Mouse (Mus musculus) retina, postnatal 7 days (tissue): ENCODE data around the gene Wnt10b.
"Not testable (repeated sequence)": the region's sequence is repeated elsewhere in the genome, so short reads cannot be mapped to it uniquely, and the experiment has no call there.

Experiments used
- DNase-seq: peaks from one replicate; pipeline ENCODE4 v3.0.0-alpha.2; 2012; ENCODE audit warnings: low read depth, low spot score

The Wnt10b gene

DNA sequence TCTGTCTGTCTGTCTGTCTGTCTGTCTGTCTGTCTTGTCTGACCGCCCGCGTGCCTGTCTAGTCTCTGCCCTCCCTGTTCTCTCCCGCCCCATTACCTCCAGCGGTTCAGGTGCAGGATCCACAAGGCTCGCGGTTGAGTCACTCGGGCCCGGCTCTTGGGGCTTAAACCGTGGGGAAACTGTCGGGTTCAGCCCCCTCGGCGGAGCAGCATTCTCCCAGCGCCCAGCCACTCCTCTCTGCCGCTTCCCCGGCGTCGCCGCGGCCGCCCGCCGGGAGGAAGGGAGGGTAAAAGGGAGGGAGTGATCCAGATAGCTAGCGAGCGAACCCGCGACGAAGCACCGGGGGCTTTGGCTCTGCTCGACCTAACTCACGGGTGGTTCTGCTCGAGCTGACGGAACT is at the start of gene Wnt10b:
Gene Wnt10b, minus strand, starts transcription at position 389 of the 400 bp plus-strand sequence.
- no peak for DNase-seq

DNA sequence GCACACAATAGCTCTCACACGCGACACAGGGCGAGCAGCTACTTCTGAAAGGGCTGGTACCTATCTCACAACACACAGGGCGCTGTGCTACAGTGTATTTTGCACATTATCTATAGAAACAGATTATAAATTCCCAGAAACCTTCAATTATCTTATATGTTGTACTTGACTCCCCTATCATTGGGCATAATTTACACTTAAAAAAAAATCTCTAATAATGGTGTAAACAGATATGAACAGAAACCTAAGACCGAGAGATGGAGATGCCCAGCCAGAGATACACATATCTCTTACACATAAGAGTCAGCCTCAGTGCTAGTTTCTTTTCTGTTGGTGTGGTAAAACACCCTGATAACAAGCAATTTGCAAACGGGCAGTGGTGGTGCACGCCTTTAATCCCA is 49.7 kb upstream of the Wnt10b start:
- no peak for DNase-seq

DNA sequence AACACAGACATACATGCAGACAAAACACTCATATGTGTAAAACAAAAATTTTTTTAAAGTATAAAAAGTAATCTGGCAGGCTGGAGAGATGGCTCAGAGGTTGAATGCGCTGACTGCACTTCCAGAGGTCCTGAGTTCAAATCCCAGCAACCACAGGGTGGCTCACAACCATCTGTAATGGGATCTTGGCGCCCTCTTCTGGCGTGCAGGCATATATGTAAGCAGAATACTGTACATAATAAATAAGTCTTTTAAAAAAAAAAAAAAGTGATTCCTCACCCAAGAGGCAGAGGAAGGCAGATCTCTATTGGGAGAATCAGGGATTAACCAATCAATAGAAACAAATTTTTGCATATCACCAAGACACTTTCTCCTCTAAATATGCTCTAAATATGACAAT is 45.5 kb upstream of the Wnt10b start:
- DNase-seq = no peak

DNA sequence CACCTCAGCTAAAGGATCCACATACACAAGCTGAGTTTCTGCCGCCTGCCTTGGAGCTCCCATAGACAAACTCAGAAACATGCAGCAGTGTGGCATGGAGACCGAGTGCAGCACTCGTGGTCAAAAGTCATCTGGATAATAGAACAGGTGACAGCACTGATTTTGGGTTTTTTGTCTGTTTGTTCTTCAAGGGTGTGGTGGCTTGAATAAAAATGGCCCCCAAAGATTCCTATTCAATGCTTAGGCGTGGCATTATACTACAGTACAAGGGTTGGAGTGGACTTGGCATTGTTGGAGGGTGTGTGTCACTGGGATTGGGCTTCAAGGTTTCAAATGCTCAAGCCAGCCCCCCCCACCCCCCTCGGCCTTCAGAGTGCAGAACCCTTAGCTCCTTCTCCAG is 44.2 kb upstream of the Wnt10b start:
- DNase-seq = no peak

DNA sequence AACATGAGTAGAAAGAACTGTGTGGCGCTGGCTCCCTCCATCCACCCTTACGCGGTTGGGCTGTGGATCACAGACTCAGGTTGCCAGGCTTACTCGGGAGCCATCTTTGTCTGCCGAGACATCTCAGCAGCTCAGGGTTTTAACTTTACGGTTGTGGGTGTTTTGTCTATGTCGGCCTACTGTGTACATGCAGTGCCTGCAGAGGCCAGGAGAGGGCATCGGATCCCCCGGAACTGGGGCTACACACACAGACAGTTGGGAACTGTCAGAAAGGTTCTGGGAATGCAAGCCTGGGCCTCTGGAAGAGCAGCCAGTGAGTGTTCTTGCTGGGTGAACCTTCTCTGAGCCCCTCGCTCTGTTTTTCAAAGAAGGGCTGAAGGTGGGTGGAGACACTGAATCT is 43.5 kb upstream of the Wnt10b start:
- DNase-seq = no peak

DNA sequence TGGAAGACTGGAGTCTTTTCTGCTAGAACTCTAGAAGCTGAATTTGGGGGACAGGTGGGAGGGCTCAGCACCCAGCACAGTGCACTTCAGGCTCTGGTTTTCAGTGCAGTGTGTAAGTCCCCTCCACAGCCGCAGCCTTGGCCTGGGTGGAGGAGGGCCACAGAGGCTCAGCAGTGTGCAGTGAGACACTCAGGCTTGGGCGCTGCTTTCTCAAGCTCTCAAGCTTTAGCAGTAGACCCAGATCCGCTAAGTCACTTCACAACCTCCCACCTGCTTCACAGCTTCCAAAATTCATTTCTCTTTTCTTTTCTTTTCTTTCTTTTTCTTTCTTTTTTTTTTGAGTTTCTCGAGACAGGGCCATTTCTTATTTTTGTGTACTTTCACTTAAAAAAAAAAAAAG is 43.0 kb upstream of the Wnt10b start:
- no peak for DNase-seq

DNA sequence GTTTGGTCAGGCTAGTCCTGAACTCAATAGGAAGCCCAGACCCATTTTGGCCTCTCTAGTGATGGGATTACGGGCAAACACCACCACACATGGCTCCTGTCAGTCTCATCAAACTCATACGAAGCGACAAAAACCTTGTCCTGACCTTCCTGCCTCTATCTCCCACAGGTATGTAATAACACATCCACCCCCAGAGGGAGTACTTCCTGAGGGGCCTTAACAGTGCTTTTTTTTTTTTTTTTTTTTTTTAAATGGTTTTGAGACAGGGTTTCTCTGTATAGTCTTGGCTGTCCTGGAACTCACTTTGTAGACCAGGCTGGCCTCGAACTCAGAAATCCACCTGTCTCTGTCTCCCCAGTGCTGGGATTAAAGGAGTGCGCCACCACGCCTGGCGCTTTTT is 40.2 kb upstream of the Wnt10b start:
- no peak for DNase-seq

DNA sequence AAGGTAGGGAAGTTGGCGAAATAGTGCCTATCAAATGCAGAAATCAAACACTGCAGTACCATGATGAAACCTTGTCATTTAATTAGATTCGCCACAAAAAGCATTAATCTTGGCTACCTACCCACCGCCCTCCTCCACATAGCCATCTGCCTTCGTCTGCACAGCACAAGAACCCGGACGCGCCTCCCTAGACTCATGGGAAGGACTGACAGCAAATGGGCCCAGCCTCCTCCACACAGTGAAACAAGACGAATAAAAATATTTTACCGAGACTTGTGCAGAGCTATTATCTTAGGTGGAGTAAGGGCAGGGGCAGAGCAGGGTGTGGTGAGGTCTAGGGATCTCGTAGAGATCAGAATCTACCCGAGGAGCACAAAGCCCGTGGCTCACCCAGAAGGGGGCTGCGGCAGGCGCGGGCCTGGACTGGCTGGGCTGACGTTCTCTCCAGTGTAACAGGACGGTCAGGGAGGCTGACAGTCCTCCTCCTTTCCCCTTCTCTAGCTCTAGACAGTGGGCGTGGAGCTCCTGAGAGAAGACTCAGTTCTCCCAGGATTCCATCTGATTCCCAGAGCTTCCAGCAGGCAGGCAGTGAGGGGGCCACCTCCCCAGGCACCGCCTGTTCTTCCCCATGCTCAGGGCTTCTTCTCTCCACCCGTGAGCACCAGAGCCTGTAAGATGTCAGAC is 34.9 kb upstream of the Wnt10b start:
- DNase-seq = no peak

DNA sequence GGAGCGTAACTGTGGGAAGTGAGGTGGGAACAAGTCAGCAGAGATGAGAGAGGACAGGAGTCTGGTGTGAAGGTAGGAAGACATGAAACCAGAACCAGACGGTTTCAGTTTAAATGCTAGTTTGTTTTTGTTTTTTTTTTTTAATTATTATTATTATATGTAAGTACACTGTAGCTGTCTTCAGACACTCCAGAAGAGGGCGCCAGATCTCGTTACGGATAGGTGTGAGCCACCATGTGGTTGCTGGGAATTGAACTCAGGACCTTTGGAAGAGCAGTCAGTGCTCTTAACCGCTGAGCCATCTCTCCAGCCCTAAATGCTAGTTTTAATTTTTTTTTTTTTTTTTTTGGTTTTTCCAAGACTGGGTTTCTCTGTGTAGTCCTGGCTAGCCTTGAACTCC is 32.3 kb upstream of the Wnt10b start:
- not testable (repeated sequence) for DNase-seq

DNA sequence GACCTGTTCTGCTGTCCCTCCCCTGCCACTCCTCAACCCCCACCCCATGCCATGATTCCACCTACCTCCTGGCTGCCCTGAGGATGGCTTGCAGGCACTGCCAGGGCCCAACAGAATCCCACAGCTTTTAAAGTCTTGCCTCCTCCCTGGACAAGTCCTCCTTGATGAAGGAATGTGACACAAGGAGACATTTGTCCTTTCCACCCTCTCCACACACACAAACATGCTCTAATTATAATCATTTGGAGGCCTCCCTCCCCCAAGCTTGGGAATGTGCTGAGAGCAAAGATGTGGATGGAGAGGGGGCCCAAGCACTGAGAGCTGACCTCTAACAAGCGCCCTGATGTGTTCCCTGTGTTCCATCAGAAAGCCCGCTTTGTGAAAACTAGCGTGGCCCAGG is 31.4 kb upstream of the Wnt10b start, which contains the start of gene Ddn:
Gene Ddn, minus strand, starts transcription at position 101 of the 400 bp plus-strand sequence.
- no peak for DNase-seq

DNA sequence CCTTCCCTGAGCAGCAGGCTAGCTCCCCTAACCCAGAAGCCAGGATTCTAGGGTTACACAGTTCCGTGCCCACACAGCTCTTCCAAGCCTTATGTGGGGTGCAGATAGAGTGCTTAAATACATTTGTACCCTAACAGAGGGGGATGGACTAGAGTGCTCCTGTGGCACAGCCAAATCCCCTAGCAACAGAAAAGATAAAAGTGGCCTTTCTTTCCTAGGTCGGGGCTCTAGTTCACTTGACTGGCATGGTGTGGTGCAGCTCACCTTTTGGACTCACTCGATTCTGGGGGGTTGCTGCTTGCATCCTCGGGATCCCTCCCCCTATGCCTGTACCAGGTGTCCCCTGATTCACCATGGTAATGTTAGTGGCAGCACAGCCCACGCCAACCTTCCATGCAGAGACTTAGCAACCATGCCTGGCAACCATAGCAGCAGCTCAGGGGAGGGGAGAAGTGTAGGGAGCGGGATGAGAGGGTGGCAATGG is 30.7 kb upstream of the Wnt10b start:
- DNase-seq = no peak

DNA sequence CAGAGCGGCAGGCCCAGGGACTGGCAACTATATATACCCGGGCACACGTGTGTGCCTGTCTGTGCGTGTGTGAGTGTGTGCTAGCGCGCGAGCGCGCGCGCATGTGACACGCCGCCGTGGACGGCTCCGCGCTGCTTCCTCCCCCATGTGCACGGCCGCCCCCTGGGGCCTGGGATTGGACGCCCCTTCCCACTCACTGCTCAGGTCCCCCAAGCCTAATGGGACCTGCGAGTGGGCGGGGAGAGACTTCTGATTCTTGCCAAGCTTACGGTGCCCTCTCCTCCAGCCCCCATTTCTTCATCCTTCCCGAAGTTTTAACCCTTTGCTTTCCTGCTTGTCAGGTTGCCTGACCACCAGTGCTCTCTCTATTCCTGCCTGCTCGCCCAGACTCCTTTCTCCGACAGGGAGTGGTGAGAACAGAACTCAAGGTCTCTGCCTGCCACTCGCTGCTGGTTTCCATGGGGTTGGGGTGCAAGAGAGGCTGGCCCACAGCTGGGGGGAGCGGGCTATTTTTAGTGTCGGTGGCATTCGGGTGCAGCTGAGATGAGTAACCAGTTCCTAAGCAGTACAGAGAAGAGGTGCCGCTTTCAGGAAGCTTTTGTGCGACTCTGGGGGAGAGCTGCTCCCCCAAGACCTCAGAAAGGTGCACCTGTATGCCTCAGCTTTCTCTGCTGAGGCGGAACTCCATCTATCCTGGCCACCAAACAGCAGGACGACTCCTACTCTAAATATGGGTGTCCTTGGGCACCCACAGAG is 30.1 kb upstream of the Wnt10b start:
- no peak for DNase-seq

DNA sequence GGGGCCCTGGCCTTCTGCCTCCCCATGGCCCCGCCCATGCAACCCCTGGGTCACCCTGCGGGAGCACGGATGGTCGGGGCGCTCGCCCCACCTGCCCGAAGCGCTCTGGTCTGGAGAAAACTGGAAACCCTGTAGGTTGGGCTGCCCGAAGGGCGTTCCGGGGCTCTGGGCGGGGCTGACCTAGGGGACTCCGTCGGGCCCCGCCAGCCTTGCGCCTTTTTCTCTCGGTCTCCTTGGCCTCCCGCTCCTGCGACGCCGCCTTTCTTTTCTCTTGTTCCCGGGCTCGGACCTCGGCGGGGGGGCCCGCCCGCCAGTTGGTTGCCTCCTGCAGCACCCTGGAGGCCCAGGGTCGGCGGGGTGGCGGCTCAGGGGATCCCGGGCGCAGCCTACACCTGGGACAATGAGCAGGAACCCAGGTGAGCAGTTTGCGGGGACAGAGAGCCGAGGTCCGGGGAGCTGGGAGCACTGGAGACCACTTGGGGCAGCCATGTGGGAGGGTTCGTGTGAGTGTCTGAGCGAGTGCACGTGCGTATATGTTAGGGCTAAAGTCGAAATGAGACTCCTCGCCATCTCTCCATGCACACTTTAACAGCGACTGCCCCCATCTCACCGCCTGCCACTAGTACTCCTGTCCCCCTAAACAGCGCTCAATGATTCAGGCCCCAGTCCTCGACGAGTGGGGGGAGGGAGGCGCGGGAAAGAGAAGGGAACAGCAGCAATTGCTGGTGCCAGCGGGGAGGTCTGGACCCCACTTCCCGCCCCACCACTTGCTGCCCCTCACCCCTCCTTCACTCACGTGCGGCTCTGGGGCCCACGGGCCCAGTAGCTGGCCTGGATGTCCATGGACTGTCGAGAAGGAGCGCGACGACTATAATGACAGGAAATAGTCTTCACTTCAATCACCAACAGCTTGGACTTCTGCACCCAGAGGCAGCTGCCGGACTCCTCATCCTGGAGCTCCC is 29.1 kb upstream of the Wnt10b start:
- no peak for DNase-seq

DNA sequence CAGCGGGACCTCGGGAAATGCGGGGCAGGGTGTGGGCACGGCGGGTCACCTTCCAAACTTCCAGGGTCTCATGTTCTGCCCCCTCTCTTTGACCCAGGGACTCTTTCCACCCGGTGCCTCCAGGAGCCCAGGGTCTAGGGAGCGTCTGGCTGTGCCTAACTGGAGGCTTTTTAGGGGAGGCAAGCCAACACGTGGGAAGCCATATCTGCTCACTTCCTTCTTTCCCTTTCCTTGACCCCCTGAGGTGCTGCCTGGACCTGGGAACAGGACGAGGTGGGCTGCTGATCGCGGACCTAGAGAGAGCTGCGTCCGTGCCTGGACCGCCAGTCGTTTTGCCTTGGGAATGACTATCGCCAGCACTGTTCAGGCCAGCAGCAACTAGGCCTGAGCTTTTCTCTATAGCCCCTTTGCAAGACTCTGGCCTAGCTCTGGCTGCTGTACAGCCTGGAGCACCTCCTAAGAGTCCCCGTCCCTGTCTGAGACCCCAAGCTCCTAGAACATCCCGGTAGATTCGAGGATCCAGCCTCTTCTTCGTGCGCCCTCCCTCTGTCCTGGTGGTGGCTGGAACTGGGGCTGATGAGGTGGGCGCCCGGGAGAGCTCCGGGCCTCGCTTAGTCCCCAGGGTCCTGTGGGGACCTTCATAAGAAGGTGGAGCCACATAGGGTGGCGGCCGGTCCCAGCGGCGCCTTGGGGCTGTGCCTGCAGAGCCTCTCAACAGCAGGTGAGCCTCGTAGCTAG is 28.3 kb upstream of the Wnt10b start:
- DNase-seq = no peak

DNA sequence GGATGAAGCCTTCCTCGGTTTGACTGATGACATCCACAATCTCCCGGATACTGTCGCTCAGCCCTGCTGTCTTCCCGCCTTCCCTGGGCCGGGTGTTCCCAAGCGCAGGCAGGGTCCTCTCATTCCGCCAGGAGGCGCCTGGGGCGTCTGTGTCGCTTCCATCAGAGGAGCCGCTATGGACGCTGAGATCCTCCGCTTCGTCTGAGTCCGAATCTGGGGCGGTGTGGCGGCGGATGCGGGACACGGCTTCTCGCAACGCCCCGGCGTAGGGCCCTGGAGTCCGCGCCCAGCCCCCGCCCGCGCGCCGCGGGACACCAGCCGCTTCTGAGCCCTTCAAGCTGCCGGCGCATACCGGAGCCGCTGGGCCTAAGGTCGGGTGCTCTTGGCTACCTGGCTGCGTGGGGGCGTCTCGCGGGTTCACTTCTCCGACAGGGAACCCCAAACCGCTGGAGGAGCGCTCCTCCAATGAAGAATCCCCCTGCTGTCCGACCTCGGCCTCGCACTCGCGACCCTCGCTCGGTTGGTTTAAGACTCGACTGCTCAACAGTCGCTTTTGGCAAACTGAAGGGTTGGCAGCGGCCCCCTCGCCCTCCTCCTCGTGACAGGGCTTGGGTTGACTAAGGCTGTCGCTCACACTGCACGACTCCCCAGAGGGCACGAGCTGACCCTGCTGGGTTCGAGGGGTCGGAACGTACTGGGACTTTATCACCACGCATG is 27.5 kb upstream of the Wnt10b start:
- DNase-seq = peak; percentile 54

DNA sequence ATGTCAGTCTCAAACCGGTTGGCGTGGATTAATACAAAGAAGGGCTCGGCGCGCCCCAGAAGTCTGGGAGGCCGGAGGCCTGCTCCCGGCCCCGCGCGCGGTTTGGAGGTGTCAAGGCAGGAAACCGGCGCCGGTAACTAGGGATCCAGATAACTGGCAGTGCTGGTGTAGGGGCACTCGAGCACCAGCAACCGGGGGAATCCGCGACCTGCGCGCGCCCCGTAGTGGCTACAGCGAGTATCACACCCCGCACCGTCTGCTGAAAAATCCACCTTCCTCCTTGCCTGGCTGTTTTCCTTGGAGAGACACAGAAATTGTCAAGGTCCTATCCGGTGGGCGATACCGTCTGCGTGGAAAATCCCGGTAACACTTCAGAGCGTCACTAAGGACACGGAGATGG is 26.1 kb upstream of the Wnt10b start:
- DNase-seq = no peak

DNA sequence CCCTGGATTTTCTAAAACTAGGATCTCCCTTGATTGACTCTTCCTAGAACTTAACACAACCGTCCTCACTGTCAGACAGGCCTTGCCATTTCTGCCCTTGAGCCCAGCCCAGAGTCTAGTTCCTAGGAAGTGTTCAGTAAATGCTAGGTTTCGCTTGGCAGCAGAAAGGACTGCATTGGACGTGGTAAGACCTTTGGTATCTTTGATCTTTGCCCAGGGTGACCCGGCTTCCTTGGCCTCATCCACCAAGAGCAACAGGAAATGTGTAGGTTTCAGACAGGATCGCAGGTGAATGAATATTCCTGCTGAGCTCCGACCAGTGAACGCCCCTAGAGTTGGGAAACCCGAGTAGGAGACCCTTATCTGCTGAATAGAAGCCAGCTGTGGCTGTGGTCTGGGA is 25.0 kb upstream of the Wnt10b start:
- no peak for DNase-seq

DNA sequence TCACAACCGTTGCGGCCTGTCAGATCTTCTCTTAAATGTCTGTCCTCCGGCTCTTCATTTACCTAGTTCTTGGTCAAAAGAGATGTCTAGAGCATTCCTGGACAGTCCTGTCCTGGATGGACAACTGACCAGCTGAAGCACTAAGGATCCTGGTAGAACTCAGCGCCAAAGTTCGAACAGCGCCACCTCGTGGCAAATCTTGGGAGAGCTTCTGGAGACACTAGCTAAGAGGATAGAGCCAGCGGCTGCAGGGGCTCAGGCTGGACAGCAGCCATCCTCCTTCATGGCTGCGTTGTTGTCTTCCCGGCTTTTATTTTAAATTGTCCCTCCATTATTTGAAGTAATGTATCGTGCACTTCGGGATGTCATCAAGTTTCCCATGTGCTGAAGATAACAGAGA is 21.4 kb upstream of the Wnt10b start:
- DNase-seq = peak; percentile 87

DNA sequence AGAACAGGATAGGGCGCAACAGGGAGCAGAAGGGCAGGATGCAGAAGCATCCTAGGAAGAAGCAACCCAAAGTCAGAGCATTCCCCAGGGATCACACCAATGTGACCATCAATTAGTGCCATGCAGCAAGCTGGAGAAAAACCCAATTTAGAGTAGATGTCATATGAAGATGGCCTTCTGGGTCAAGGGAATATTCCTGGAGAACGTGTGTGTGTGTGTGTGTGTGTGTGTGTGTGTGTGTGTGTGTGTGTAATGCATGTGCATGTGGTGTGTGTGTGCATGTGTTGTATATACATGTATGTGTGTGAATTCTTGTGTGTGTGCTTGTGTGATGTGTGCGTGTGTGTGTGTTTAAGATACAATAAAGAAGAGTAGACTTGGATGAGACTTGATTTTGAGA is 21.0 kb upstream of the Wnt10b start:
- no peak for DNase-seq

DNA sequence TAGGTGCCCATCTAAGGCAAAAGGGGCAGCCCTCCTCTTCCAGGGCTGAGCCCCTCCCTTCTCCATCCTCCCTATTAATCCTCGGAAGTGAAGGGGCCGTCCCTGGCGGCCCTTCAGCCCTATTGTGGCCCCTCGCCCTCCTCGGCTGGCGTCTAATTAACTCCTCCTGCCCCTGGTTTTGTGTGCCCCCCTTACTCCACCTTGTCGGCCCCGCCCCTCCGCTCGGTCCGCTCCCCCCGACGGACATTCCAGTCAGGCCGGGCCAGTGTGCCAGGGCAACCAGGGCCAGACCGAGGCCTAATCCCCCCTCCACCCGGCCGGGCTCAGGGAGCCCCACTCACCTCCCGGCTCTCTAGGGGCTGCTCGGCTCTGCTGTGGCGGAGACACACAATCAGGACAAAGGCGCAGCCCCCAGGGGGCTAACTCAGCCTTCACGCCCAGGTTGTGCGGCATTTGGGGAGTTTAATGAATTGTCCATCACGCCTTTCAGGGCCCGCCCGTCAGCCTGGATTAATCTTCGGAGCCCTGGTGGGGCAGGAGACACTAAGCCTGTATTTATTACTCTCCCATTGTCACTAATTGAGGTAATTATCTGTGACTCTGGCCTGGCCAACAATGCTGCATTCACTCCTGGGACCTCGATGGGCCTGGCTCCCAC is 20.0 kb upstream of the Wnt10b start:
- DNase-seq = no peak
